Mouse (Mus musculus): ENCODE results near the gene Rnf151.
"Not testable (repeated sequence)": the region's sequence is repeated elsewhere in the genome, so short reads cannot be mapped to it uniquely, and the experiment has no call there.

Gene Rnf151

GRCm38 (mm10) chr17:24669545-24670245 lies 48.2 kb downstream of the Rnf151 start, which contains the start of gene Zfp598:
Zfp598 (plus strand) TSS chr17:24669687.
- peak; percentile 96 for DNase-seq (ENCODE audit: low read depth, low spot score)

- not testable (repeated sequence) for DNase-seq (ENCODE audit: low read depth, low spot score)
Measured at GRCm38 (mm10) chr17:24669214-24669544, 48.7 kb downstream of the Rnf151 start.

- peak; percentile 78 for DNase-seq (ENCODE audit: low read depth, low spot score)
Measured at GRCm38 (mm10) chr17:24667416-24667815, 50.4 kb downstream of the Rnf151 start.

GRCm38 (mm10) chr17:24667011-24667410 lies 50.9 kb downstream of the Rnf151 start:
- not testable (repeated sequence) for DNase-seq (ENCODE audit: low read depth, low spot score)
